23 mouse cellular contexts compared by ENCODE assay signal in genomic region chr10:128556963-128557362, GRCm38 (mm10).
"Had no signal": no experiment of that assay in that cellular context is flagged by ENCODE, and none has a peak within 500 bp of the region (broad histone marks: within the 10 kb centered on the region; RNA-seq: fewer than 3 reads in every experiment).

No protein-coding gene starts in this region.

- DNase-seq: gastrocnemius, postnatal 10 days; gastrocnemius, postnatal 25 days; heart, adult 18-20 months; heart, postnatal 10 days; heart, postnatal 4 days; kidney, adult 18-20 months; kidney, adult 8-10 months; kidney, postnatal 10 days; kidney, postnatal 25 days; kidney, postnatal 4 days; layer of hippocampus, postnatal 36 days; left cerebral cortex, postnatal 4 days had no signal

- H3K4me2 ChIP-seq: heart, embryonic 12.5 days; hindbrain, embryonic 12.5 days; hindbrain, embryonic 14.5 days; intestine, embryonic 15.5 days; limb, embryonic 13.5 days; limb, embryonic 15.5 days; liver, embryonic 12.5 days had no signal

- H3K9ac ChIP-seq: heart, embryonic 12.5 days; hindbrain, embryonic 12.5 days; hindbrain, embryonic 14.5 days; intestine, embryonic 15.5 days; limb, embryonic 13.5 days; limb, embryonic 15.5 days; liver, embryonic 12.5 days; liver, embryonic 14.5 days had no signal

- H3K9me3 ChIP-seq: heart, embryonic 10.5 days; heart, embryonic 12.5 days; hindbrain, embryonic 10.5 days; hindbrain, embryonic 12.5 days; intestine, embryonic 15.5 days; limb, embryonic 13.5 days; limb, embryonic 15.5 days; liver, embryonic 12.5 days had no signal

- H3K4me3 ChIP-seq: heart, embryonic 10.5 days; heart, embryonic 12.5 days; hindbrain, embryonic 10.5 days; hindbrain, embryonic 12.5 days; intestine, embryonic 15.5 days; layer of hippocampus, adult 2 months; limb, embryonic 13.5 days; limb, embryonic 15.5 days; liver, embryonic 12.5 days had no signal

- H3K27me3 ChIP-seq: heart, embryonic 12.5 days; hindbrain, embryonic 12.5 days; intestine, embryonic 15.5 days; limb, embryonic 13.5 days; limb, embryonic 15.5 days; liver, embryonic 12.5 days had no signal

- H3K27ac ChIP-seq: heart, embryonic 10.5 days; hindbrain, embryonic 10.5 days; hindbrain, embryonic 12.5 days; hindbrain, embryonic 14.5 days; intestine, embryonic 15.5 days; layer of hippocampus, adult 2 months; limb, embryonic 13.5 days; limb, embryonic 15.5 days; liver, embryonic 12.5 days; liver, embryonic 14.5 days had no signal

- H3K4me1 ChIP-seq: heart, embryonic 10.5 days; heart, embryonic 12.5 days; hindbrain, embryonic 10.5 days; hindbrain, embryonic 12.5 days; intestine, embryonic 15.5 days; limb, embryonic 13.5 days; limb, embryonic 15.5 days; liver, embryonic 12.5 days had no signal
